Mouse (Mus musculus) v-Abl transformed pro-B cells (cell line): ENCODE measurements at regions not wholly inside any gene's neighbourhood (a gene's known extent, or its start where the extent isn't known, plus 50 kb on each side); places are given as distances from the start of the nearest gene placed in this dataset.

ENCODE experiments used
- in situ Hi-C, 2 experiments: fragments of 400-800 bp; cut with MboI; formaldehyde crosslinking; loops; one replicate each; pipeline ENCODE4 v1.15.1; 2025; ENCODE audit not compliant: unreplicated experiment in 2 of 2

DNA sequence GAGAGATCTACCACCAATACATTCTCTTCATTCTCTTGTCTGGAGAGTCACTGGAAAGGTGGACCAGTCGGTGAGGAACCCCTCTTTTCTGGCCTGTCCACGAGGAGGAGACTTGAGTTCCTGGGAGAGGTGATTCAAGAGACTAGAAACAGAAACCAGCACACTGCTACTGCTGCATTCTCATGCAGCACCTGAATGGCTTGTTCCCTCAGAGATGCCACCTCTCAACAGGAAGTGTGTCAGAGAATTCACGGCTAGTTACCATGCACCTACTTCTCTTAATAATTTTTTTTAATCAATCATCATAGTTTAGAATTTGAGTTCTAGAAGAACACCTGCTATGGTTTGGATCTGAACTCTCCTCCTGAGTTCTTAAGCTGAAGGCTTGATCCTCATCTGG is 52.0 kb upstream of the Dynlrb2 start:
- in situ Hi-C loops = no loop called here

GRCm38 (mm10) chr8:116451397-116451796 is 53.4 kb upstream of the Dynlrb2 start:
- in situ Hi-C loops = no loop called here

- in situ Hi-C loops = loop anchor here in 1 of 2 experiments (25.0 kb wide), 1 partner anchor 1685 kb away; no protein-coding TSS in a partner anchor
Observed at GRCm38 (mm10) chr8:116447452-116447851, 57.3 kb upstream of the Dynlrb2 start.

DNA sequence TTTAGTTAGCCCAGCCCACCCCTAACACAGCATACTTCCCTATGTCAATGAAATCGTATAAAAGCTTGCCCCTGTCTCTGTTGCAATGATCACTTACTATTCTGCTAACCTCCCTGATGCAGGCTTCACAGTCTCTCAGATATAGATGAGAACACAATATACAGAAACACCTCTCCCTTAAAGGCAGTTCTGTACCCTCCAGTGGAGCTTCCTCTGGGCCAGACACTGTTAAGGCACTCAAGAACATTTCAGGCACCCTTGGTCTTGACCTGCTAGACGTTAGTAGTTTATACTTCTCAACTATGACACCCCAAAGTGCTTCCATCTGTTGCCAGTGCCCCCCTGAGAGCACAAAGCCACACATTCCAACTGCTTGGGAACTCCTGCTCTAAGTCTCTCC is 61.9 kb upstream of the Dynlrb2 start:
- in situ Hi-C loops = loop anchor here in 1 of 2 experiments (25.0 kb wide), 1 partner anchor 1681 kb away; no protein-coding TSS in a partner anchor

GRCm38 (mm10) chr8:116438895-116439294 is 65.9 kb upstream of the Dynlrb2 start:
- in situ Hi-C loops = loop anchor here (5.0 to 25.0 kb wide), 4 partner anchors 1677 to 1987 kb away; no protein-coding TSS in a partner anchor

DNA sequence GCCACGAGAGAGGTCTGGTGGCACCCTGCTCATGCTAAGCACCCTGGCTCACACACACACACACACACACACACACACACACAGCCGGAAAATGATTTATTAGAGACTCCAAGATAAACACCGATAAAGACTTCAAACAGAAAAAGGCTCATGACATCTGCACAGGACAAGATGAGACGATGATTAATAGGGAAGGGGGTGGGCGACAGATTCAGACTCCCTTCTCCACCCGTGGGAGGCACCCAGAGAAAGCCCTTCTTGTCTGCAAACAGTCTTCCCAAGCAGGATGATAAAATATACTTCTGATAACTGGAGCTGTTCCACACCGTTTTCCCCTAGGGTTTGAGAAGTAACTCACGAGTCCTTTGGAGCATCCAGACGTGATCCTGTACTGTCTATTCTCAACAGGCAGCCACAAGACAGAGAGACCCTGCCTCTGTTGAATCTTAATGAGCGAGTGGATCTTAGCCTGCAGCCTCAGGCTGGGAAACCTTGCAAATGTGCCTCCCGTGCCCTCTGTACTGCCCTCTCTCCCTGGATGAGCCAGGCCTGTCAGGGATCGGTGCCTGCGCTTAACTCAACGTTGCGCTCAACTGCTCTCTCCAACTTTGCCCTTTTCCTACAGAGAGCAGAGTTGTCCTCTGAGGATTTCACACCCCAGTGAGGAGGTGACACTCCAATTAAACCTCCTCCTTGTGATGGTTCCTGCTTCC is 69.3 kb upstream of the Dynlrb2 start:
- in situ Hi-C loops = loop anchor here (5.0 to 25.0 kb wide), 4 partner anchors 1673 to 1983 kb away; no protein-coding TSS in a partner anchor

- in situ Hi-C loops = loop anchor here in 1 of 2 experiments (10.0 to 25.0 kb wide), 2 partner anchors 1668 to 1895 kb away; no protein-coding TSS in a partner anchor
Observed at GRCm38 (mm10) chr8:116430051-116430450, 74.7 kb upstream of the Dynlrb2 start.

DNA sequence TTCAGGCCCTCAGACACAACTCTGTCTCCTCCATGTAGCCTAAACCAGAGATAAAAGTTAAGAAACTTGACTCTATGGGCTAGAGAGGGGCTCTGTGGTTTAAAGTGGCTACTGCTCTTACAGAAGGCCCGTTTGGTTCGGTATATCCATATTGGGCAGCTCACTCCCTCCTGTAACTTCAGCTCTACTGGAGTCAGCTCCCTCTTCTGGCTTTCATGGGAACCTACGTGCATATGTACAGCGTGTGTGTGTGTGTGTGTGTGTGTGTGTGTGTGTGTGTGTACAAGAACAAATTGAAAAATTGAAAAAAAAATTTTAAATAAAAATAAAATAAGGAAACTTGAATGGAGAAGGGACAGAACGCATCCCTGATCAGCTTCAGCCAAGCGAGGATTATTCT is 75.1 kb upstream of the Dynlrb2 start:
- in situ Hi-C loops = loop anchor here in 1 of 2 experiments (10.0 to 25.0 kb wide), 2 partner anchors 1667 to 1895 kb away; no protein-coding TSS in a partner anchor

DNA sequence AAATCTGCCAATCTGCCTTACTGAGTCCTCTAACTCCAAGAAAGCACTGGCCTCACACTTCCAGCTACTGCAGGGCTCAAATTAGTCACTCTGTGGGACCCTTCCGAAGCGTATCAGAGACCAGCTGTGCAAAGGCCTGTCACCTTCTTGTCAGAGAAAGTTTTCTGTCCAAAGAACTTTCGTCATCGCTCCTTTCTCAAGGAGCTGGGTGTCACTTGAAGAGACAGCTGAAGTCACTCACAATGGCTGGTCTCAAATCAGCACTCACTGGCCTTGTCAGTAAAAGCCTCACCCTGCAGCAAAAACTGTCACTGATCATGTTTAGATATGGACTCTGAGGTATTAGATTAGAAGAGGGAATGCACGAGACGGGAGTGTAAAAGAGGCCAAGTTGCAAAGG is 81.9 kb upstream of the Dynlrb2 start:
- in situ Hi-C loops = no loop called here

DNA sequence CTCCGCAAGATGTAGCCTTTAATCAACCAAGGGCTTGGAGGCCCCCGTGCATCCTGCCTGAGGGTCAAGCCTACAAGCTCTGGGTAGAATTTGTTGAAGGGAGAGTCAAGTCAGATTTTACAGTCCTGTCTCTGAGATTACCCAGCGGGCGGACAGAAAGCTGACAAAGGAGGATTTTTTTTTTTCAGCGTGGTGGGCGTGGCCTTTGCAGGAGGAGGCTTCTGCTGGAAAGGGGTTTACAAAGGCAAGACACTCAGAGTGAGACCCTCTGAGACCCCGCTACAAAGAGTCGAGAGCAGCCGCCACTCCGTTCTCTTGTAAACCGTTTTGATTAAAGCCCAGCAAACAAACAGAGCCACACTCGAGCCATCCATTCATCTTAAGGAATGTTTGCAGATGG is 92.1 kb upstream of the Dynlrb2 start:
- in situ Hi-C loops = no loop called here

GRCm38 (mm10) chr8:116410041-116410440 is 94.7 kb upstream of the Dynlrb2 start:
- in situ Hi-C loops = no loop called here

GRCm38 (mm10) chr8:116409011-116409410 is 95.8 kb upstream of the Dynlrb2 start:
- in situ Hi-C loops = no loop called here

DNA sequence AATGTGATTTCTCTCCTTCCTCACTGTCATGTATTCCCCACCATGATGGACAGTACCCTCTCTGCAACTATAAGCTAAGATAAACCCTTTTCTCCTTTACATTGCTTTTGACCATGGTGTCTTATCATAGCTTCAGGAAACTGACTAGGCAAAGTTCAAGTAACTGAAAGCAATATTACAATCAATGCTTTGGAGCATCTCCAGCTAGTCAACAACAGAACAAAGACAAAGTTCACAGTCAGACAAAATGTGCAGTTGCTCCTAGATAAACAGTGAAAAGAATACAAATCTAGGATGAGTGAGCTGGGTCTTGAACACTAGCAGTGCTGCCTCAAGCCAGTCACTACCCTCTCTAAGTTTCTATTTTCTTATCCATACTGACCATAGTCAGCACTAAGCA is 100.2 kb upstream of the Dynlrb2 start:
- in situ Hi-C loops = no loop called here

DNA sequence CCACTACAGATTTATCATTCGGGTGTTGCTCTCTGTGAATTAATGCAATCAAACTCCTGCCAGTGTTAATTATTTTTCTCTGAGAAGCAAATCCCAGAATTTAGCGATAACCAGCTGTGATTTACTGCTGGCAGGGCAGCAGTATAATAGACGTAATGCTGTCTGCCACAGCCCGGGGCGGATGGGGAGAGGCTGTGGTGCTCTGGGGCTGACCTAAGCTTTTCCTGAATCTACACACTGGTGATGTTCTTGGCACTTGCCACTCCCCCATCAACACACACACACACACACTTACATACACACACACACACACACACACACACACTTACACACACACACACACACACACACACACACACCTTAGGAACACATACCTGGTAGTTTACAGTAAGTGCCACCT is 101.4 kb upstream of the Dynlrb2 start:
- in situ Hi-C loops = no loop called here

GRCm38 (mm10) chr8:116399452-116399851 is 105.3 kb upstream of the Dynlrb2 start:
- in situ Hi-C loops = no loop called here

DNA sequence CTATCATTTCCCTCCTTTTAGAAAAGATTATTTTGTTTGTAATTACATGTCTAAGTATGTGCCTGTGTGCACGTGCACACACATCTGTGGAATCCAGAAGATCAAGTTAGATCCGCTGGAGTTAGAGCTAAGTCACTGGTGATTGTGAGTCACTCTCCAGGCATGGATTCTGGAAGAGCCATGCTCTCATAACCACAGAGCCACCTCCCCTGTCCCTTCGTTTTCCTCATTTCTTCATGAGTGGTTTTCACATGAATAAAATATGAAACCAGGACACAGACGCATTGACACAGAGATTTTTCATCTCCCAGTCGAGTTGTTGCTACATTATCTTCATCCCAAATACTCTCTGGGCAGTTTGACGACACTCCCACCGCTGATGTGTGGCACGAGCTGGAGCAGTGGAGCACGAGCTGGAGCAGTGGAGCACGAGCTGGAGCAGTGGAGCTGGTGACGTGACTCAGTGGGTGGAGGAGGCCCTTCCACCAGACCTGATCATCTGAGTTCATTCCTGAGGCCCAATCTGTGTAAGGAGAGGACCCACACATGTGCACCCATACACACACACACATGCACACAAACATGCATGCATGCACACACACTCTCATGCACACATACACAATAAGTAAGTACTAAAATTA is 106.1 kb upstream of the Dynlrb2 start:
- in situ Hi-C loops = no loop called here

GRCm38 (mm10) chr8:116385193-116385955 is 119.4 kb upstream of the Dynlrb2 start:
- in situ Hi-C loops = no loop called here

- in situ Hi-C loops = no loop called here
Observed at GRCm38 (mm10) chr8:116384418-116385089, 120.2 kb upstream of the Dynlrb2 start.

GRCm38 (mm10) chr8:116383495-116384417 is 121.0 kb upstream of the Dynlrb2 start:
- in situ Hi-C loops = no loop called here
